Mouse (Mus musculus) MEL (cell line): ENCODE results near the gene Serpind1. TPM values are rescaled to one million over a fixed set of nuclear protein-coding genes. Genes with fewer than 3 reads are reported as not detected.

Experiments used
- DNase-seq: peaks from one replicate; pipeline ENCODE4 v3.0.0; 2011; ENCODE audit warnings: low read depth, low spot score
- H3K27ac ChIP-seq: 2 replicates; pipeline ENCODE4 v1.5.1; 2012; ENCODE audit warnings: low read depth, mild to moderate bottlenecking, control low read depth, low read length, moderate library complexity; ENCODE audit not compliant: control insufficient read depth
- H3K27me3 ChIP-seq, 2 experiments: fragments of 150-350 bp in 1 of 2; sonication (generic) in 1 of 2; 2 replicates each; pipeline ENCODE4 v1.6.1; 2012; ENCODE audit warnings: low read length in 2 of 2, mild to moderate bottlenecking in 2 of 2, improper control_type of control experiment in 1 of 2, moderate library complexity in 1 of 2; ENCODE audit not compliant: insufficient read depth in 2 of 2, control insufficient read depth in 1 of 2
- H3K36me3 ChIP-seq, 2 experiments: 2 replicates each; pipeline ENCODE4 v1.6.1; 2012 to 2014; ENCODE audit warnings: low read length in 2 of 2, improper control_type of control experiment in 1 of 2, inconsistent platforms in 1 of 2, mild to moderate bottlenecking in 1 of 2; ENCODE audit not compliant: insufficient read depth in 2 of 2, control insufficient read depth in 1 of 2
- H3K4me1 ChIP-seq, 2 experiments: fragments of 150-350 bp in 1 of 2; sonication (generic) in 1 of 2; 2 replicates each; pipeline ENCODE4 v1.6.1; 2012; ENCODE audit warnings: low read length in 2 of 2, improper control_type of control experiment in 1 of 2, mild to moderate bottlenecking in 1 of 2; ENCODE audit not compliant: insufficient read depth in 2 of 2, control insufficient read depth in 1 of 2
- H3K4me3 ChIP-seq, 2 experiments: fragments of 150-350 bp in 1 of 2; sonication (generic) in 1 of 2; 2 replicates each; pipeline ENCODE4 v1.5.1; 2012; ENCODE audit warnings: low read depth in 2 of 2, low read length in 2 of 2, mild to moderate bottlenecking in 2 of 2, moderate library complexity in 2 of 2, control low read depth in 1 of 2, improper control_type of control experiment in 1 of 2; ENCODE audit not compliant: control insufficient read depth in 1 of 2, insufficient read depth in 1 of 2
- H3K79me2 ChIP-seq: 2 replicates; pipeline ENCODE4 v1.6.1; 2012; ENCODE audit warnings: mild to moderate bottlenecking, low read length, moderate library complexity; ENCODE audit not compliant: control insufficient read depth, poor library complexity, insufficient read depth
- H3K9ac ChIP-seq: 2 replicates; pipeline ENCODE4 v1.6.1; 2012; ENCODE audit warnings: low read depth, mild to moderate bottlenecking, control low read depth, low read length, moderate library complexity; ENCODE audit not compliant: control insufficient read depth, poor library complexity, severe bottlenecking
- H3K9me3 ChIP-seq: fragments of 150-350 bp; sonication (generic); replicated peaks from 2 replicates; pipeline ENCODE4 v1.6.1; 2012; ENCODE audit warnings: mild to moderate bottlenecking, low read length, improper control_type of control experiment, moderate library complexity; ENCODE audit not compliant: insufficient read depth
- BHLHE40 ChIP-seq: IDR thresholded peaks from 2 replicates; pipeline ENCODE4 v1.6.1; 2012; ENCODE audit warnings: low read depth, mild to moderate bottlenecking, inconsistent platforms, low read length, improper control_type of control experiment, borderline replicate concordance
- CHD1 ChIP-seq: IDR thresholded peaks from 2 replicates; pipeline ENCODE4 v1.6.1; 2012; ENCODE audit warnings: low read depth, mild to moderate bottlenecking, inconsistent platforms, low read length, improper control_type of control experiment
- CHD2 ChIP-seq: IDR thresholded peaks from 2 replicates; pipeline ENCODE4 v1.6.1; 2011; ENCODE audit warnings: low read length, improper control_type of control experiment
- CTCF ChIP-seq, 3 experiments: IDR thresholded peaks in 2 of 3; conservative IDR thresholded peaks in 1 of 3; 2 replicates each; pipeline ENCODE4 v1.5.1; 2011 to 2012; ENCODE audit warnings: low read length in 3 of 3, low read depth in 2 of 3, mild to moderate bottlenecking in 2 of 3, improper control_type of control experiment in 1 of 3, inconsistent platforms in 1 of 3, mixed read lengths in 1 of 3, moderate library complexity in 1 of 3; ENCODE audit not compliant: control insufficient read depth in 1 of 3, insufficient read depth in 1 of 3, poor library complexity in 1 of 3, severe bottlenecking in 1 of 3
- E2F4 ChIP-seq: IDR thresholded peaks from 2 replicates; pipeline ENCODE4 v1.6.1; 2011; ENCODE audit warnings: low read depth, low read length, improper control_type of control experiment, borderline replicate concordance
- ELF1 ChIP-seq: IDR thresholded peaks from 2 replicates; pipeline ENCODE4 v1.6.1; 2014; ENCODE audit warnings: low read depth, mild to moderate bottlenecking, inconsistent platforms, low read length, improper control_type of control experiment, moderate library complexity
- GATA1 ChIP-seq: IDR thresholded peaks from 2 replicates; pipeline ENCODE4 v1.6.1; 2011; ENCODE audit warnings: low read depth, low read length, improper control_type of control experiment
- HCFC1 ChIP-seq: IDR thresholded peaks from 2 replicates; pipeline ENCODE4 v1.6.1; 2012; ENCODE audit warnings: low read depth, mild to moderate bottlenecking, inconsistent platforms, low read length, improper control_type of control experiment, moderate library complexity
- JUND ChIP-seq: IDR thresholded peaks from 2 replicates; pipeline ENCODE4 v1.6.1; 2011; ENCODE audit warnings: low read depth, mild to moderate bottlenecking, improper control_type of control experiment, low read length
- MAFK ChIP-seq: IDR thresholded peaks from 2 replicates; pipeline ENCODE4 v1.6.1; 2011; ENCODE audit warnings: low read depth, mild to moderate bottlenecking, low read length, improper control_type of control experiment, borderline replicate concordance
- MXI1 ChIP-seq: IDR thresholded peaks from 2 replicates; pipeline ENCODE4 v1.6.1; 2011; ENCODE audit warnings: mild to moderate bottlenecking, low read depth, low read length, improper control_type of control experiment
- MYB ChIP-seq: IDR thresholded peaks from 2 replicates; pipeline ENCODE4 v1.6.1; 2011; ENCODE audit warnings: mild to moderate bottlenecking, low read depth, low read length, improper control_type of control experiment
- NRF1 ChIP-seq: IDR thresholded peaks from 2 replicates; pipeline ENCODE4 v1.6.1; 2014; ENCODE audit warnings: low read depth, mild to moderate bottlenecking, inconsistent platforms, low read length, improper control_type of control experiment, moderate library complexity; ENCODE audit not compliant: poor library complexity, insufficient read depth, severe bottlenecking
- POLR2A ChIP-seq, 2 experiments: IDR thresholded peaks; 2 replicates each; pipeline ENCODE4 v1.6.1; 2011 to 2012; ENCODE audit warnings: low read length in 2 of 2, mild to moderate bottlenecking in 2 of 2, control low read depth in 1 of 2, improper control_type of control experiment in 1 of 2, low read depth in 1 of 2, moderate library complexity in 1 of 2; ENCODE audit not compliant: control insufficient read depth in 1 of 2, insufficient read depth in 1 of 2, poor library complexity in 1 of 2
- POLR2AphosphoS2 ChIP-seq: IDR thresholded peaks from 2 replicates; pipeline ENCODE4 v1.6.1; 2011; ENCODE audit warnings: low read length, improper control_type of control experiment
- RCOR1 ChIP-seq: IDR thresholded peaks from 2 replicates; pipeline ENCODE4 v1.6.1; 2012; ENCODE audit warnings: low read depth, mild to moderate bottlenecking, inconsistent platforms, low read length, improper control_type of control experiment
- SIN3A ChIP-seq: IDR thresholded peaks from 2 replicates; pipeline ENCODE4 v1.6.1; 2012; ENCODE audit warnings: low read length, improper control_type of control experiment, inconsistent platforms
- TAL1 ChIP-seq: IDR thresholded peaks from 2 replicates; pipeline ENCODE4 v1.6.1; 2012; ENCODE audit warnings: mild to moderate bottlenecking, inconsistent platforms, low read length, moderate library complexity, mixed read lengths
- TBP ChIP-seq: IDR thresholded peaks from 2 replicates; pipeline ENCODE4 v1.8.0; 2011; ENCODE audit warnings: low read depth, low read length, improper control_type of control experiment
- TCF12 ChIP-seq: IDR thresholded peaks from 2 replicates; pipeline ENCODE4 v1.6.1; 2014; ENCODE audit warnings: low read depth, mild to moderate bottlenecking, inconsistent platforms, low read length, improper control_type of control experiment, moderate library complexity
- USF2 ChIP-seq, 2 experiments: IDR thresholded peaks; 2 replicates each; pipeline ENCODE4 v1.6.1; 2011 to 2012; ENCODE audit warnings: improper control_type of control experiment in 2 of 2, low read length in 2 of 2, borderline replicate concordance in 1 of 2, inconsistent platforms in 1 of 2, low read depth in 1 of 2, mild to moderate bottlenecking in 1 of 2; ENCODE audit not compliant: insufficient read depth in 1 of 2
- ZMIZ1 ChIP-seq: IDR thresholded peaks from 2 replicates; pipeline ENCODE4 v1.6.1; 2012; ENCODE audit warnings: low read depth, mild to moderate bottlenecking, inconsistent platforms, low read length, improper control_type of control experiment, moderate library complexity
- polyA plus RNA-seq, 2 experiments: library from polyadenylated mRNA; stranded (reverse) in 1 of 2; unstranded in 1 of 2; fragments of >175 nt in 1 of 2; fragments of >200 nt in 1 of 2; gene quantifications; 2 replicates each; pipeline versions ENCODE4 v1.2.1 to v1.2.4; 2012; ENCODE audit warnings: low replicate concordance in 2 of 2, low read depth in 1 of 2; ENCODE audit not compliant: insufficient read length in 2 of 2, insufficient read depth in 1 of 2, missing spikeins in 1 of 2
- total RNA-seq: library from RNA; depleted of rRNA; stranded (reverse); fragments of 300-350 nt; gene quantifications from 2 replicates; pipeline ENCODE4 v1.2.3, GENCODE M21; 2012

Gene Serpind1
- total and polyA plus RNA-seq, 3 experiments: not detected

GRCm38 (mm10) chr16:17300818-17301217 lies 30.4 kb upstream of the Serpind1 start:
- Histone ChIP-seq H3K79me2 (no peaks in the 10 kb centered on the region), H3K4me1 (no peaks in the 10 kb centered on the region), H3K27me3 (no peaks in the 10 kb centered on the region), H3K9me3 (no peaks in the 10 kb centered on the region), H3K9ac (no peak overlapping the region), H3K4me3 (no peak overlapping the region), H3K36me3 (peaks cover 0 to 3% of the 10 kb centered on the region in 2 experiments; a peak in 2 of 4 replicates), H3K27ac (no peak overlapping the region)
- DNase-seq: no peak
- TF ChIP-seq TBP: no peak
- no peak for TF ChIP-seq USF2 (IDR thresholded peaks at IDR 0.05; ENCODE audit: borderline replicate concordance in 1 of 2, insufficient read depth in 1 of 2, low read depth in 1 of 2, low read length in 2 of 2)
- TF ChIP-seq ZMIZ1: no peak
- no peak for TF ChIP-seq NRF1
- no peak for TF ChIP-seq SIN3A
- no peak for TF ChIP-seq JUND
- TF ChIP-seq GATA1: no peak
- no peak for TF ChIP-seq CHD2
- TF ChIP-seq POLR2AphosphoS2: no peak
- no peak for TF ChIP-seq ELF1
- no peak for TF ChIP-seq MXI1
- no peak for TF ChIP-seq HCFC1

DNA sequence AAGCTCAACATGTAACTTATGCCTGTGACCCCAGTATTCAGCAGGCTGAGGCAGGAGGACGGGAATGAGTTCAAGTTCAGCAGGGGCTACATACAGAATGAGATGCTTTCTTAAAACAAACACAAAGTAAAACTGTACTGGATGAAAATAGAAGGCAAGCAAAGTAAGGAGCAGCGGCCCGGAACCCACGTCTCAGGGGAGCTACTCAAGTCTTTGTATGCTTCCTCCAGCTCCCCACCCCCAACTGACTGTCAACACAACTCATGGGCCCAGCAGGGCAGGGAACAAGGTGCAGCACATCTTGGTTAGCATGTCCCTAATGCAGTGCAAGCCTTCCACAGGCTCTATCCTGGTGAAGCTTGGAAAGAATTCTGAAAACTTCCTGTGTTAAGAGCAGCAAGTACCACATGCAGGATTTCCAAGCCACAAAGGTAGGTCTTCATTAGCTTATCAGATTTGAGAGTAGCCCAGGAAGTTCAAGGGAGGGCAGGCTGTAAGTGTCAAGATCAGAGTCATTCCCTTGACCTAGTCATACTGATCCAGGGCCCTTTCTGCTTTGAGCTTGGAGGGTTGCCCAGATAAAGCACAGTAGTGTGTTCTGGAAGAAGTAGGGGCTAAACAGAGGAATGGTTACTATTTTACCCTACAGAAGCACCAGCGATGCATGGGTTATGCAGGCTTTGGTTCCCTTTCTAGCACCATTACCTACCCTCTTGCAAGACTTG lies 27.5 kb upstream of the Serpind1 start:
- H3K9me3 ChIP-seq: no peaks in the 10 kb centered on the region
- no peak overlapping the region for H3K9ac ChIP-seq
- no peaks in the 10 kb centered on the region for H3K4me1 ChIP-seq
- H3K27ac ChIP-seq: no peak overlapping the region
- H3K79me2 ChIP-seq: no peaks in the 10 kb centered on the region
- peaks cover 0 to 3% of the 10 kb centered on the region in 2 experiments; a peak in 2 of 4 replicates for H3K36me3 ChIP-seq
- H3K27me3 ChIP-seq: no peaks in the 10 kb centered on the region
- H3K4me3 ChIP-seq: no peak overlapping the region
- DNase-seq: no peak
- TF ChIP-seq POLR2AphosphoS2 (no peak), TAL1 (no peak), POLR2A (IDR thresholded peaks at IDR 0.05; ENCODE audit: control insufficient read depth in 1 of 2, insufficient read depth in 1 of 2, low read depth in 1 of 2, low read length in 2 of 2, poor library complexity in 1 of 2) (no peak), CTCF (IDR thresholded peaks at IDR 0.05 in 2 of 3, conservative IDR thresholded peaks at IDR 0.05 in 1 of 3; ENCODE audit: control insufficient read depth in 1 of 3, insufficient read depth in 1 of 3, low read depth in 2 of 3, low read length in 3 of 3, poor library complexity in 1 of 3, severe bottlenecking in 1 of 3) (no peak; a peak in 1 of 6 replicates)

GRCm38 (mm10) chr16:17307461-17307860 lies 23.7 kb upstream of the Serpind1 start:
- no peaks in the 10 kb centered on the region for H3K9me3 ChIP-seq
- H3K9ac ChIP-seq: no peak overlapping the region
- H3K79me2 ChIP-seq: no peaks in the 10 kb centered on the region
- no peak for DNase-seq
- no peak overlapping the region for H3K27ac ChIP-seq
- no peaks in the 10 kb centered on the region for H3K27me3 ChIP-seq
- TF ChIP-seq MAFK (no peak), E2F4 (no peak), RCOR1 (no peak), BHLHE40 (no peak), CHD1 (no peak), TCF12 (no peak), MYB (no peak), ZMIZ1 (no peak), TAL1 (no peak)
- TF ChIP-seq, all 39 proteins: peak for 0
- Histone ChIP-seq H3K4me3 (no peak overlapping the region), H3K4me1 (no peaks in the 10 kb centered on the region), H3K36me3 (peaks cover 0 to 1% of the 10 kb centered on the region in 2 experiments; a peak in 2 of 4 replicates)
